In the genomic region with DNA sequence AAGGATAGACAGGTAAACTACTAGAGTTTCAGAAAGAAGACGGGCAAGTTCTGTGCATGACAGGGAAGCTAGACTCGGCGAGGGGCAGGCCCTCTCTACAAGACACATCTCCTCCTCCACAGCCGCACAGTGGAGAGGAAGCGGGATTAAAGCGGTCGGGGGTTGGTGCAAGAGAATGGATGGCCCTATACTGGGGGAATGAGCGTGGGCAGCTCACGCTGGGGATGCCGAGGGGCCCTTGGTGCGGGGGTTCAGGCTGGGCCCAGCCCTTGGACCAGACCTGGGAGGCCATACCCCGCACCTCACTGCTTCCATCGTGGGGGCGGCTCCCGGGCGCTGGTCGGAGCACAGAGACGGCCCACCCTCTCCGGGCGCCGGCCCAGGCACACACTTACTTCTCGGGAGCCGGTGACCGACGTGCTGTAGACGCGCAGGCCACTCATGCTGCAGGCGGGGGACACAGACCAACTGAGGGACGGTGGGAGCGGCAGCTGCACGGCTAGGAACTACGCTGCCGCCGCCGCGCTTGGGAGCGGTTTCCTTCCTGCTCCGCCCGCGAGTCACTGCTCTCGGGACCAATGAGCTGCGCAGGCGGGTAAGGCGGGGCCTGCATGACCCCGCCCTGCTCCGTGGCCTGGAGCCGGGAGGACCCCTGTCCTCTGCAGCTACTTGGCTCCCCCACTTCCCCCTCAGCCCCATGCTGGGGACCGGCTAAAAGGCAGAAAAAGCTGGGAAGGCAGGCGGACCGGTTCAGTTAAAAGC, we compare ENCODE assay signal across 8 mouse cellular contexts. TPM values are rescaled to one million over a fixed set of nuclear protein-coding genes. Genes with fewer than 3 reads are reported as not detected.
DNase-seq lines count a peak whose midpoint lies in the region; ATAC-seq and TF ChIP-seq lines count a peak whose summit lies in the region.

Gene Sh3bgrl3 (minus strand): TSS at position 569 of the 762 bp plus-strand sequence.

- peaks cover 5% of the 10 kb centered on the region; the same call in 1 of the 2 replicates for H3K4me1 ChIP-seq in embryonic facial prominence, embryonic 11.5 days (ENCODE audit: control insufficient read depth, insufficient read depth, low read length)
- H3K4me1 ChIP-seq in intestine, postnatal 0 days (replicated peaks; ENCODE audit: control insufficient read depth, insufficient read depth, low read length): peaks cover 13% of the 10 kb centered on the region; the same call in 1 of the 2 replicates
- H3K4me1 ChIP-seq in midbrain, embryonic 10.5 days: peaks cover 42% of the 10 kb centered on the region

- peak within 1 kb of the TSS; percentile 70 for H3K27ac ChIP-seq in embryonic facial prominence, embryonic 11.5 days (replicated peaks; ENCODE audit: low read depth, low read length)
- peak within 1 kb of the TSS; percentile 82 for H3K27ac ChIP-seq in intestine, postnatal 0 days (ENCODE audit: low read depth, low read length)
- peak within 1 kb of the TSS; percentile 90 for H3K27ac ChIP-seq in midbrain, embryonic 10.5 days (replicated peaks)

- H3K27me3 ChIP-seq in embryonic facial prominence, embryonic 11.5 days (ENCODE audit: control insufficient read depth, insufficient read depth, low read length): no peaks in the 10 kb centered on the region
- H3K27me3 ChIP-seq in intestine, postnatal 0 days (replicated peaks; ENCODE audit: control insufficient read depth, insufficient read depth, low read length): no peaks in the 10 kb centered on the region
- H3K27me3 ChIP-seq in midbrain, embryonic 10.5 days (ENCODE audit: low read depth, poor library complexity, severe bottlenecking): no peaks in the 10 kb centered on the region

- intact Hi-C loops in left cerebral cortex, postnatal 36 days (cut with DNase I): loop anchor here (10.0 kb wide), 1 partner anchor 94 kb away; no protein-coding TSS in a partner anchor

- peak within 1 kb of the TSS; percentile 88 for H3K9ac ChIP-seq in embryonic facial prominence, embryonic 11.5 days (replicated peaks; ENCODE audit: low read length)
- H3K9ac ChIP-seq in intestine, postnatal 0 days (ENCODE audit: low read depth, low read length): peak within 1 kb of the TSS; percentile 83

- peak; percentile 86 for ATAC-seq in embryonic facial prominence, embryonic 11.5 days (replicated peaks; ENCODE audit: insufficient number of reproducible peaks, low FRiP score, low TSS enrichment, low read depth)
- ATAC-seq in granulocyte monocyte progenitor cell, adult 5-6 weeks (replicated peaks; ENCODE audit: poor library complexity, severe bottlenecking): peak; percentile 66
- peak; percentile 85 for ATAC-seq in intestine, postnatal 0 days

- no peak for TF ChIP-seq CTCF in intestine, postnatal 0 days (IDR thresholded peaks at IDR 0.05; ENCODE audit: low read depth)

- under 1% methylated on average over 50 of the region's 50 CpGs for WGBS in embryonic facial prominence, embryonic 11.5 days
- under 1% methylated on average over 48 of the region's 50 CpGs for WGBS in intestine, postnatal 0 days
- WGBS in midbrain, embryonic 10.5 days: under 1% methylated on average over 50 of the region's 50 CpGs

- peak; percentile 88 for DNase-seq in adrenal gland, postnatal 25 days
- DNase-seq in embryonic facial prominence, embryonic 11.5 days (ENCODE audit: low spot score): peak; percentile 92
- peak; percentile 87 to 91 for DNase-seq in left cerebral cortex, postnatal 36 days (ENCODE audit: low spot score in 2 of 2)
- DNase-seq in midbrain, embryonic 10.5 days (ENCODE audit: low spot score): peak; percentile 88
- DNase-seq in right cerebral cortex, postnatal 4 days: peak; percentile 85
- DNase-seq in yolk sac, embryonic 10.5 days (ENCODE audit: low spot score): peak; percentile 91

- H3K9me3 ChIP-seq in embryonic facial prominence, embryonic 11.5 days (replicated peaks; ENCODE audit: control insufficient read depth, low read length): no peaks in the 10 kb centered on the region
- no peaks in the 10 kb centered on the region for H3K9me3 ChIP-seq in intestine, postnatal 0 days (ENCODE audit: control insufficient read depth)
- no peaks in the 10 kb centered on the region for H3K9me3 ChIP-seq in midbrain, embryonic 10.5 days (replicated peaks)

- peaks cover 3% of the 10 kb centered on the region; the same call in 1 of the 2 replicates for H3K36me3 ChIP-seq in embryonic facial prominence, embryonic 11.5 days (replicated peaks; ENCODE audit: control insufficient read depth, insufficient read depth, low read depth, low read length)
- H3K36me3 ChIP-seq in intestine, postnatal 0 days (ENCODE audit: control insufficient read depth, insufficient read depth): peaks cover 4% of the 10 kb centered on the region; the same call in 1 of the 2 replicates
- peaks cover 35% of the 10 kb centered on the region for H3K36me3 ChIP-seq in midbrain, embryonic 10.5 days

- H3K4me3 ChIP-seq in embryonic facial prominence, embryonic 11.5 days (ENCODE audit: low read depth, low read length): peak within 1 kb of the TSS; percentile 82
- peak within 1 kb of the TSS; percentile 86 for H3K4me3 ChIP-seq in intestine, postnatal 0 days (ENCODE audit: low read depth, low read length)
- peak within 1 kb of the TSS; percentile 84 for H3K4me3 ChIP-seq in midbrain, embryonic 10.5 days

- peak within 1 kb of the TSS; percentile 89 for H3K4me2 ChIP-seq in embryonic facial prominence, embryonic 11.5 days (ENCODE audit: low read depth, low read length)
- peak within 1 kb of the TSS; percentile 90 for H3K4me2 ChIP-seq in intestine, postnatal 0 days (replicated peaks; ENCODE audit: low read depth)

RNA-seq across cellular contexts. Expression of gene Sh3bgrl3, which starts in this region (rescaled TPM):
- total RNA-seq in adrenal gland, postnatal 25 days (2021): 62.5 and 73.2 TPM in 2 replicates
- 316 TPM in 2 replicates for polyA plus RNA-seq in embryonic facial prominence, embryonic 11.5 days (2014; fragmentation: Nextera tagmentation; extraction: Ambion mirVana)
- 841 and 871 TPM in 2 replicates for total RNA-seq in granulocyte monocyte progenitor cell, adult 5-6 weeks (2014; fragmentation: Nextera tagmentation)
- 333 and 394 TPM in 2 replicates for total RNA-seq in granulocyte monocyte progenitor cell, adult 5-6 weeks (2017)
- 503 and 522 TPM in 2 replicates for polyA plus RNA-seq in intestine, postnatal 0 days (2015; fragmentation: Nextera tagmentation; extraction: Ambion mirVana)
- total RNA-seq in left cerebral cortex, postnatal 36 days (2021): 100 to 1,000 TPM; 187 to 235 TPM
- 302 and 324 TPM in 2 replicates for polyA plus RNA-seq in midbrain, embryonic 10.5 days (2016; fragmentation: Nextera tagmentation; extraction: Ambion mirVana)

Comparison
In these comparisons a context has a peak if more than half of its experiments do, and no peak if none do; other contexts are left out.
1. Peak in every context shown above with its lines: DNase-seq, ATAC-seq, H3K4me3 ChIP-seq and H3K27ac ChIP-seq.